Mouse (Mus musculus) forebrain, embryonic 11.5 days (tissue): ENCODE data around the gene Myzap. TPM values are rescaled to one million over a fixed set of nuclear protein-coding genes. Genes with fewer than 3 reads are reported as not detected.

Experiments
- ATAC-seq: fragments of 200-750 bp; cut with Nextera tagmentation; replicated peaks from 2 replicates; pipeline ENCODE4 v1.8.0; 2017; ENCODE audit warnings: moderate TSS enrichment; ENCODE audit not compliant: low FRiP score
- DNase-seq: peaks from one replicate; pipeline ENCODE4 v3.0.0-alpha.2; 2017; ENCODE audit warnings: low spot score
- H3K27ac ChIP-seq: fragments of 300-500 bp; sonication (generic); 2 replicates; pipeline ENCODE4 v1.5.1; 2014; ENCODE audit warnings: low read depth, low read length
- H3K27me3 ChIP-seq: fragments of 300-500 bp; sonication (generic); 2 replicates; pipeline ENCODE4 v1.6.1; 2014; ENCODE audit warnings: mild to moderate bottlenecking, low read length, mixed read lengths; ENCODE audit not compliant: control insufficient read depth, insufficient read depth
- H3K36me3 ChIP-seq: fragments of 300-500 bp; sonication (generic); 2 replicates; pipeline ENCODE4 v1.6.1; 2014; ENCODE audit warnings: mild to moderate bottlenecking, low read length, moderate library complexity, mixed read lengths; ENCODE audit not compliant: control insufficient read depth, insufficient read depth
- H3K4me1 ChIP-seq: fragments of 300-500 bp; sonication (generic); replicated peaks from 2 replicates; pipeline ENCODE4 v1.6.1; 2014; ENCODE audit warnings: low read length, mixed read lengths; ENCODE audit not compliant: control insufficient read depth, insufficient read depth
- H3K4me2 ChIP-seq: fragments of 300-500 bp; sonication (generic); 2 replicates; pipeline ENCODE4 v1.6.1; 2014; ENCODE audit warnings: low read depth, mild to moderate bottlenecking, low read length, moderate library complexity, mixed read lengths; ENCODE audit not compliant: severe bottlenecking
- H3K4me3 ChIP-seq: fragments of 300-500 bp; sonication (generic); 2 replicates; pipeline ENCODE4 v1.5.1; 2014; ENCODE audit warnings: low read depth, low read length
- H3K9ac ChIP-seq: fragments of 300-500 bp; sonication (generic); 2 replicates; pipeline ENCODE4 v1.6.1; 2014; ENCODE audit warnings: low read length
- H3K9me3 ChIP-seq: fragments of 300-500 bp; sonication (generic); 2 replicates; pipeline ENCODE4 v1.6.1; 2016; ENCODE audit warnings: low read length, mixed read lengths; ENCODE audit not compliant: control insufficient read depth
- WGBS: fragments of 180-500 bp; shearing (Covaris S2); extraction: QIAGEN DNeasy Blood & Tissue Kit; methylation state at CpG from one replicate; pipeline ENCODE4 v1.1.7; 2014; 5-methylcytosine and 5-hydroxymethylcytosine counted together
- polyA plus RNA-seq: library from polyadenylated mRNA; unstranded; fragments of >200 nt; fragmentation: Nextera tagmentation; extraction: Ambion mirVana; gene quantifications from 2 replicates; pipeline ENCODE4 v1.2.1, GENCODE M21; 2014

Gene Myzap
- polyA plus RNA-seq, 1 experiment from 2014 or later, result 4.2 TPM

GRCm38 (mm10) chr9:71589771-71590170 is 2.4 kb downstream of the Myzap start:
- no peak for DNase-seq
- Histone ChIP-seq H3K27ac (no peak overlapping the region), H3K4me3 (no peak overlapping the region), H3K36me3 (no peaks in the 10 kb centered on the region), H3K4me2 (no peak overlapping the region), H3K9me3 (no peaks in the 10 kb centered on the region), H3K27me3 (no peaks in the 10 kb centered on the region), H3K9ac (no peak overlapping the region), H3K4me1 (no peaks in the 10 kb centered on the region)
- ATAC-seq, result no peak
- WGBS, result 72% methylated on average over 7 of the region's 7 CpGs

GRCm38 (mm10) chr9:71588930-71589592 is 3.1 kb downstream of the Myzap start:
- no peak overlapping the region for H3K27ac ChIP-seq
- H3K4me3 ChIP-seq, result no peak overlapping the region
- no peaks in the 10 kb centered on the region for H3K27me3 ChIP-seq
- H3K4me2 ChIP-seq, result no peak overlapping the region
- H3K9ac ChIP-seq, result no peak overlapping the region
- H3K4me1 ChIP-seq, result no peaks in the 10 kb centered on the region
- no peak for DNase-seq
- 83% methylated on average over 2 of the region's 2 CpGs for WGBS
- ATAC-seq, result no peak
- H3K9me3 ChIP-seq, result no peaks in the 10 kb centered on the region
- H3K36me3 ChIP-seq, result no peaks in the 10 kb centered on the region

- ATAC-seq (no peak), DNase-seq (no peak)
- no peaks in the 10 kb centered on the region for H3K4me1 ChIP-seq
- H3K4me3 ChIP-seq, result no peak overlapping the region
- no peaks in the 10 kb centered on the region for H3K36me3 ChIP-seq
- H3K9ac ChIP-seq, result no peak overlapping the region
- no peak overlapping the region for H3K4me2 ChIP-seq
- 68% methylated on average over 3 of the region's 3 CpGs for WGBS
- no peaks in the 10 kb centered on the region for H3K9me3 ChIP-seq
- H3K27ac ChIP-seq, result no peak overlapping the region
- H3K27me3 ChIP-seq, result no peaks in the 10 kb centered on the region
These were observed 5.8 kb downstream of the Myzap start for GRCm38 (mm10) chr9:71586408-71586807.

GRCm38 (mm10) chr9:71582771-71583170 is 9.4 kb downstream of the Myzap start:
- H3K4me2 ChIP-seq, result no peak overlapping the region
- DNase-seq, result no peak
- H3K27ac ChIP-seq, result no peak overlapping the region
- no peak for ATAC-seq
- no peaks in the 10 kb centered on the region for H3K4me1 ChIP-seq
- no peak overlapping the region for H3K4me3 ChIP-seq
- no peaks in the 10 kb centered on the region for H3K36me3 ChIP-seq
- no peak overlapping the region for H3K9ac ChIP-seq
- WGBS, result 83% methylated on average over 1 of the region's 1 CpGs
- no peaks in the 10 kb centered on the region for H3K9me3 ChIP-seq
- H3K27me3 ChIP-seq, result no peaks in the 10 kb centered on the region

GRCm38 (mm10) chr9:71578896-71579564 is 13.1 kb downstream of the Myzap start:
- Histone ChIP-seq H3K36me3 (no peaks in the 10 kb centered on the region), H3K4me3 (no peak overlapping the region), H3K4me2 (no peak overlapping the region), H3K9me3 (no peaks in the 10 kb centered on the region), H3K27ac (no peak overlapping the region), H3K9ac (no peak overlapping the region), H3K4me1 (no peaks in the 10 kb centered on the region), H3K27me3 (no peaks in the 10 kb centered on the region)
- WGBS, result 71% methylated on average over 7 of the region's 7 CpGs
- DNase-seq (no peak), ATAC-seq (no peak)

GRCm38 (mm10) chr9:71574440-71574839 is 17.7 kb downstream of the Myzap start:
- Histone ChIP-seq H3K27me3 (no peaks in the 10 kb centered on the region), H3K4me2 (no peak overlapping the region), H3K27ac (no peak overlapping the region), H3K36me3 (no peaks in the 10 kb centered on the region), H3K4me1 (no peaks in the 10 kb centered on the region), H3K4me3 (no peak overlapping the region), H3K9ac (no peak overlapping the region), H3K9me3 (no peaks in the 10 kb centered on the region)
- no peak for DNase-seq
- 88% methylated on average over 3 of the region's 3 CpGs for WGBS
- ATAC-seq, result no peak

GRCm38 (mm10) chr9:71573771-71574340 is 18.3 kb downstream of the Myzap start:
- H3K36me3 ChIP-seq, result no peaks in the 10 kb centered on the region
- DNase-seq (no peak), ATAC-seq (no peak)
- H3K27ac ChIP-seq, result no peak overlapping the region
- H3K27me3 ChIP-seq, result no peaks in the 10 kb centered on the region
- no peaks in the 10 kb centered on the region for H3K9me3 ChIP-seq
- no peak overlapping the region for H3K4me2 ChIP-seq
- H3K9ac ChIP-seq, result no peak overlapping the region
- H3K4me1 ChIP-seq, result no peaks in the 10 kb centered on the region
- no peak overlapping the region for H3K4me3 ChIP-seq
- 82% methylated on average over 6 of the region's 6 CpGs for WGBS

- no peak overlapping the region for H3K9ac ChIP-seq
- no peak for DNase-seq
- H3K36me3 ChIP-seq, result no peaks in the 10 kb centered on the region
- H3K4me2 ChIP-seq, result no peak overlapping the region
- no peaks in the 10 kb centered on the region for H3K27me3 ChIP-seq
- H3K9me3 ChIP-seq, result no peaks in the 10 kb centered on the region
- no peak overlapping the region for H3K4me3 ChIP-seq
- H3K4me1 ChIP-seq, result no peaks in the 10 kb centered on the region
- WGBS, result 83% methylated on average over 7 of the region's 7 CpGs
- no peak overlapping the region for H3K27ac ChIP-seq
- no peak for ATAC-seq
These were observed 21.0 kb downstream of the Myzap start for GRCm38 (mm10) chr9:71571150-71571633.
